Mouse (Mus musculus) adrenal gland, adult 18-20 months (tissue): ENCODE measurements around the gene Wfdc3. TPM values are rescaled to one million over a fixed set of nuclear protein-coding genes. Genes with fewer than 3 reads are reported as not detected.

Experiments
- total RNA-seq, 2 experiments: library from RNA; stranded (reverse); gene quantifications; 1 replicate in 1 of 2; 2 replicates in 1 of 2; pipeline ENCODE4 v1.2.3; 2021

Gene Wfdc3
- total RNA-seq, 2 experiments from 2014 or later, result 0.20 to 0.45 TPM

Other genes with a start within 250 kb of the Wfdc3 start
- gene Pigt, start 248.4 kb downstream of the Wfdc3 start, total RNA-seq, result 10 to 100 TPM; 63.3 to 93.6 TPM
- gene Wfdc2, start 183.5 kb downstream of the Wfdc3 start, total RNA-seq, result under 1 TPM in 1 of 2 experiments, not detected in 1; 0.74 TPM
- gene Spint3, start 172.5 kb downstream of the Wfdc3 start, total RNA-seq, result not detected
- under 1 TPM; 0.38 to 0.40 TPM for gene Wfdc6a, start 160.5 kb downstream of the Wfdc3 start, total RNA-seq
- not detected for gene Eppin, start 152.3 kb downstream of the Wfdc3 start, total RNA-seq
- not detected for gene Wfdc6b, start 132.4 kb downstream of the Wfdc3 start, total RNA-seq
- gene Wfdc8, start 132.3 kb downstream of the Wfdc3 start, total RNA-seq, result not detected
- gene Wfdc16, start 107.1 kb downstream of the Wfdc3 start, total RNA-seq, result not detected
- not detected for gene Wfdc10, start 89.9 kb downstream of the Wfdc3 start, total RNA-seq
- not detected for gene Wfdc9, start 89.3 kb downstream of the Wfdc3 start, total RNA-seq
- gene Wfdc11, start 71.8 kb downstream of the Wfdc3 start, total RNA-seq, result not detected
- not detected for gene Wfdc13, start 60.8 kb downstream of the Wfdc3 start, total RNA-seq
- not detected for gene Spint4, start 47.4 kb downstream of the Wfdc3 start, total RNA-seq
- gene Spint5, start 30.6 kb downstream of the Wfdc3 start, total RNA-seq, result not detected
- 10 to 100 TPM; 34.0 to 35.2 TPM for gene Dnttip1, start 52 bp upstream of the Wfdc3 start, total RNA-seq
- 1 to 10 TPM; 1.4 to 4.0 TPM for gene Ube2c, start 24.0 kb upstream of the Wfdc3 start, total RNA-seq
- 10 to 100 TPM in 1 of 2 experiments, not detected in 1; 11.3 TPM for gene Tnnc2, start 34.0 kb upstream of the Wfdc3 start, total RNA-seq
- 10 to 100 TPM; 25.0 to 28.4 TPM for gene Snx21, start 39.9 kb upstream of the Wfdc3 start, total RNA-seq
- gene Acot8, start 59.0 kb upstream of the Wfdc3 start, total RNA-seq, result 10 to 100 TPM; 32.6 to 36.6 TPM
- gene Zswim3, start 59.2 kb upstream of the Wfdc3 start, total RNA-seq, result 1 to 10 TPM; 4.2 to 5.3 TPM
- gene Zswim1, start 76.8 kb upstream of the Wfdc3 start, total RNA-seq, result 10 to 100 TPM; 11.0 to 11.4 TPM
- not detected for gene Spata25, start 82.6 kb upstream of the Wfdc3 start, total RNA-seq
- gene Ctsa, start 86.9 kb upstream of the Wfdc3 start, total RNA-seq, result 100 to 1,000 TPM; 103 to 106 TPM
- gene Neurl2, start 87.5 kb upstream of the Wfdc3 start, total RNA-seq, result 1 to 10 TPM; 1.4 to 1.7 TPM
- 10 to 100 TPM; 22.5 to 55.9 TPM for gene Pltp, start 111.8 kb upstream of the Wfdc3 start, total RNA-seq
- 10 to 100 TPM; 35.1 to 48.6 TPM for gene Pcif1, start 133.4 kb upstream of the Wfdc3 start, total RNA-seq
- gene Zfp335, start 165.8 kb upstream of the Wfdc3 start, total RNA-seq, result 10 to 100 TPM; 20.9 to 22.4 TPM
- 1 to 10 TPM in 1 of 2 experiments, under 1 TPM in 1; 0.89 to 2.7 TPM for gene Mmp9, start 194.8 kb upstream of the Wfdc3 start, total RNA-seq
- gene Slc12a5, start 214.9 kb upstream of the Wfdc3 start, total RNA-seq, result 1 to 10 TPM; 5.2 to 9.0 TPM